25 mouse cellular contexts compared by ENCODE assay signal in genomic region chr4:32174771-32175170, GRCm38 (mm10).
DNase-seq lines count a peak whose midpoint lies in the region; ATAC-seq and TF ChIP-seq lines count a peak whose summit lies in the region.
"Had no signal": no experiment of that assay in that cellular context is flagged by ENCODE, and none has a peak within 500 bp of the region (broad histone marks: within the 10 kb centered on the region; RNA-seq: fewer than 3 reads in every experiment).

No protein-coding gene starts in this region.

- no peak overlapping the region for H3K4me2 ChIP-seq in forebrain, embryonic 11.5 days (ENCODE audit: low read depth, low read length, severe bottlenecking)
- H3K4me2 ChIP-seq in myocyte (ENCODE audit: low read depth), result peak overlapping the region; percentile 40
- H3K4me2 ChIP-seq: forebrain, embryonic 13.5 days; heart, embryonic 15.5 days; hindbrain, embryonic 14.5 days; limb, embryonic 12.5 days; liver, embryonic 12.5 days had no signal

- no peak for DNase-seq in forebrain, embryonic 10.5 days (ENCODE audit: extremely low spot score, low spot score)
- DNase-seq in forebrain, embryonic 11.5 days (ENCODE audit: low spot score), result no peak
- DNase-seq in 416B (ENCODE audit: low read depth), result peak; percentile 35
- peak; percentile 79 for DNase-seq in Muller cell, postnatal 12 days (ENCODE audit: inconsistent ontology term)
- DNase-seq in right cerebral cortex, postnatal 14 days, result no peak
- DNase-seq in urinary bladder, adult 2 months (ENCODE audit: low spot score), result no peak
- DNase-seq: cerebellum, adult 11 months; cerebellum, adult 9-11 months; gastrocnemius, adult 2 months; heart, postnatal 36 days; kidney, adult 2 months; layer of hippocampus, postnatal 36 days; lung, adult 18-20 months; lung, postnatal 10 days; right cerebral cortex, postnatal 25 days; thymus, postnatal 14 days had no signal

- no peak overlapping the region for H3ac ChIP-seq in myocyte (ENCODE audit: control insufficient read depth, insufficient read length)

- TF ChIP-seq POLR2A in myocyte (IDR thresholded peaks at IDR 0.05; ENCODE audit: insufficient read length, low read depth), result no peak

- WGBS in forebrain, embryonic 10.5 days, result 76% methylated on average over 7 of the region's 7 CpGs
- WGBS in forebrain, embryonic 11.5 days, result 77% methylated on average over 7 of the region's 7 CpGs

- H3K79me2 ChIP-seq in myocyte (ENCODE audit: control insufficient read depth, insufficient read depth), result no peaks in the 10 kb centered on the region

- peaks cover 63% of the 10 kb centered on the region for H3K4me1 ChIP-seq in forebrain, embryonic 10.5 days
- peaks cover 4% of the 10 kb centered on the region; the same call in 1 of the 2 replicates for H3K4me1 ChIP-seq in forebrain, embryonic 11.5 days (replicated peaks; ENCODE audit: control insufficient read depth, insufficient read depth, low read length)

- no peaks in the 10 kb centered on the region for H3K36me3 ChIP-seq in forebrain, embryonic 10.5 days (replicated peaks)
- no peaks in the 10 kb centered on the region for H3K36me3 ChIP-seq in forebrain, embryonic 11.5 days (ENCODE audit: control insufficient read depth, insufficient read depth, low read length)
- H3K36me3 ChIP-seq in myocyte (ENCODE audit: control insufficient read depth, insufficient read depth), result no peaks in the 10 kb centered on the region
- H3K36me3 ChIP-seq: heart, embryonic 15.5 days; limb, embryonic 12.5 days; liver, embryonic 12.5 days; midbrain, embryonic 10.5 days had no signal

- H3K9me3 ChIP-seq in forebrain, embryonic 10.5 days, result 0 out of 2 replicates have a peak, but pooled peaks cover 2% of the 10 kb centered on the region
- H3K9me3 ChIP-seq in forebrain, embryonic 11.5 days (ENCODE audit: control insufficient read depth, low read length), result no peaks in the 10 kb centered on the region
- H3K9me3 ChIP-seq: forebrain, embryonic 13.5 days; heart, embryonic 15.5 days; liver, embryonic 12.5 days; midbrain, embryonic 10.5 days had no signal

- no peak overlapping the region for H3K4me3 ChIP-seq in forebrain, embryonic 10.5 days
- H3K4me3 ChIP-seq in forebrain, embryonic 11.5 days (ENCODE audit: low read depth, low read length), result no peak overlapping the region
- no peak overlapping the region for H3K4me3 ChIP-seq in myocyte
- H3K4me3 ChIP-seq: forebrain, embryonic 13.5 days; gastrocnemius, adult 2 months; heart, embryonic 15.5 days; limb, embryonic 12.5 days; liver, embryonic 12.5 days; midbrain, embryonic 10.5 days had no signal

- no peaks in the 10 kb centered on the region for H3K27me3 ChIP-seq in forebrain, embryonic 10.5 days (ENCODE audit: poor library complexity, severe bottlenecking)
- H3K27me3 ChIP-seq in forebrain, embryonic 11.5 days (ENCODE audit: control insufficient read depth, insufficient read depth, low read length), result no peaks in the 10 kb centered on the region
- no peaks in the 10 kb centered on the region for H3K27me3 ChIP-seq in myocyte (ENCODE audit: control insufficient read depth, insufficient read depth, insufficient read length)
- H3K27me3 ChIP-seq: forebrain, embryonic 13.5 days; heart, embryonic 15.5 days; liver, embryonic 12.5 days had no signal

- no peak for ATAC-seq in forebrain, embryonic 11.5 days (replicated peaks; ENCODE audit: low FRiP score)
- ATAC-seq: forebrain, embryonic 13.5 days; liver, embryonic 12.5 days; midbrain, embryonic 16.5 days had no signal

- H3K9ac ChIP-seq in forebrain, embryonic 11.5 days (ENCODE audit: low read length), result no peak overlapping the region
- H3K9ac ChIP-seq: forebrain, embryonic 13.5 days; heart, embryonic 15.5 days; hindbrain, embryonic 14.5 days; limb, embryonic 12.5 days; liver, embryonic 12.5 days had no signal

- H3K27ac ChIP-seq in forebrain, embryonic 10.5 days, result peak overlapping the region; percentile 13; the same call in 1 of the 2 replicates
- H3K27ac ChIP-seq in forebrain, embryonic 11.5 days (ENCODE audit: low read depth, low read length), result no peak overlapping the region
- H3K27ac ChIP-seq: forebrain, embryonic 13.5 days; gastrocnemius, adult 2 months; heart, embryonic 15.5 days; hindbrain, embryonic 14.5 days; kidney, postnatal 0 days; limb, embryonic 12.5 days; liver, embryonic 12.5 days; midbrain, embryonic 10.5 days had no signal

TF ChIP-seq in myocyte, 11 proteins besides CTCF, POLR2A, EP300 and RAD21:
- TF ChIP-seq USF1 (IDR thresholded peaks at IDR 0.05; ENCODE audit: low read depth) (no peak), MAX (IDR thresholded peaks at IDR 0.05; ENCODE audit: low read depth) (no peak), TCF3 (IDR thresholded peaks at IDR 0.05; ENCODE audit: insufficient read length, low read depth) (no peak), MYOD1 (IDR thresholded peaks at IDR 0.05; ENCODE audit: control insufficient read depth in 1 of 3, insufficient read length in 2 of 3, low read depth in 2 of 3) (no peak), POLR2AphosphoS2 (IDR thresholded peaks at IDR 0.05; ENCODE audit: insufficient read length, low read depth) (no peak), TCF12 (IDR thresholded peaks at IDR 0.05; ENCODE audit: insufficient read depth, poor library complexity, severe bottlenecking) (no peak), CEBPB (IDR thresholded peaks at IDR 0.05; ENCODE audit: insufficient read depth, poor library complexity, severe bottlenecking) (no peak)
TF ChIP-seq in myocyte: peak in this region for 0.

Comparison
In these comparisons a context has a peak if more than half of its experiments do, and no peak if none do; other contexts are left out.
1. DNase-seq: peak in 416B (single experiment) and Muller cell, postnatal 12 days (single experiment); none in forebrain, embryonic 10.5 days (single experiment), forebrain, embryonic 11.5 days (single experiment), right cerebral cortex, postnatal 14 days (single experiment) and urinary bladder, adult 2 months (single experiment).